Mouse (Mus musculus): ENCODE results near the gene Sufu.

- TF ChIP-seq CTCF (IDR thresholded peaks at IDR 0.05) = no peak
- no peak for TF ChIP-seq EP300 (IDR thresholded peaks at IDR 0.05)
Observed at GRCm38 (mm10) chr19:46507181-46507581, 110.5 kb downstream of the Sufu start.
